Mouse (Mus musculus) olfactory bulb, adult 2 months (tissue): ENCODE results near the gene Dip2c. TPM values are rescaled to one million over a fixed set of nuclear protein-coding genes. Genes with fewer than 3 reads are reported as not detected.

Source experiments
- H3K27ac ChIP-seq: fragments of 200-500 bp; 2 replicates; pipeline ENCODE4 v1.5.1; 2012; ENCODE audit warnings: low read depth, low read length; ENCODE audit not compliant: insufficient read depth
- H3K4me1 ChIP-seq: fragments of 200-500 bp; 2 replicates; pipeline ENCODE4 v1.6.1; 2012; ENCODE audit warnings: low read length; ENCODE audit not compliant: control insufficient read depth, insufficient read depth
- H3K4me3 ChIP-seq: fragments of 200-500 bp; 2 replicates; pipeline ENCODE4 v1.5.1; 2012; ENCODE audit warnings: mild to moderate bottlenecking, low read depth, low read length, moderate library complexity; ENCODE audit not compliant: insufficient read depth
- CTCF ChIP-seq: fragments of 200-500 bp; IDR thresholded peaks from 2 replicates; pipeline ENCODE4 v1.5.1; 2012; ENCODE audit warnings: low read depth, mild to moderate bottlenecking, low read length, moderate library complexity; ENCODE audit not compliant: insufficient read depth
- POLR2A ChIP-seq: fragments of 200-500 bp; IDR thresholded peaks from 2 replicates; pipeline ENCODE4 v1.6.1; 2012; ENCODE audit warnings: mild to moderate bottlenecking, low read depth, low read length, moderate library complexity; ENCODE audit not compliant: insufficient read depth
- WGBS: fragments of 180-500 bp; shearing (Covaris S2); methylation state at CpG from one replicate; pipeline ENCODE4 v1.1.7; 2018; 5-methylcytosine and 5-hydroxymethylcytosine counted together
- polyA plus RNA-seq: library from polyadenylated mRNA; stranded (reverse); fragments of >200 nt; gene quantifications from 2 replicates; pipeline ENCODE4 v1.2.4, GENCODE M21; 2012; ENCODE audit warnings: low replicate concordance; ENCODE audit not compliant: missing spikeins, insufficient read depth, insufficient read length

Gene Dip2c
- polyA plus RNA-seq, 1 experiment: 117 TPM

GRCm38 (mm10) chr13:9278636-9279035 is 2.3 kb downstream of the Dip2c start:
- 63% methylated on average over 5 of the region's 5 CpGs for WGBS
- Histone ChIP-seq H3K4me3 (no peak overlapping the region), H3K27ac (no peak overlapping the region), H3K4me1 (no peaks in the 10 kb centered on the region)
- TF ChIP-seq POLR2A (no peak), CTCF (no peak)

GRCm38 (mm10) chr13:9283050-9283449 is 6.7 kb downstream of the Dip2c start:
- no peaks in the 10 kb centered on the region for H3K4me1 ChIP-seq
- TF ChIP-seq CTCF: no peak
- no peak for TF ChIP-seq POLR2A
- WGBS: 38% methylated on average over 13 of the region's 13 CpGs

GRCm38 (mm10) chr13:9289916-9290315 is 13.6 kb downstream of the Dip2c start:
- H3K4me3 ChIP-seq: no peak overlapping the region
- TF ChIP-seq CTCF: no peak
- no peak for TF ChIP-seq POLR2A
- no peak overlapping the region for H3K27ac ChIP-seq
- peaks cover 4% of the 10 kb centered on the region; the same call in 1 of the 2 replicates for H3K4me1 ChIP-seq
- 38% methylated on average over 2 of the region's 2 CpGs for WGBS

More at GRCm38 (mm10) chr13:9283050-9283449, 6.7 kb downstream of the Dip2c start:
- Histone ChIP-seq H3K4me3 (no peak overlapping the region), H3K27ac (peak overlapping the region; percentile 44; the same call in 1 of the 2 replicates)

GRCm38 (mm10) chr13:9296285-9296684 is 20.0 kb downstream of the Dip2c start:
- whole genome bisulfite sequencing: 82% methylated on average over 6 of the region's 6 CpGs
- peaks cover 6% of the 10 kb centered on the region; the same call in 1 of the 2 replicates for H3K4me1 ChIP-seq
- TF ChIP-seq POLR2A: no peak
- no peak for TF ChIP-seq CTCF
- H3K27ac ChIP-seq: no peak overlapping the region
- H3K4me3 ChIP-seq: no peak overlapping the region

- Histone ChIP-seq H3K4me1 (peaks cover 4% of the 10 kb centered on the region; the same call in 1 of the 2 replicates), H3K27ac (no peak overlapping the region), H3K4me3 (no peak overlapping the region)
- 63% methylated on average over 3 of the region's 3 CpGs for WGBS
- TF ChIP-seq POLR2A (no peak), CTCF (no peak)
These were observed 20.9 kb downstream of the Dip2c start for GRCm38 (mm10) chr13:9297266-9297665.

GRCm38 (mm10) chr13:9297689-9298088 is 21.4 kb downstream of the Dip2c start:
- 46% methylated on average over 3 of the region's 3 CpGs for WGBS
- H3K4me3 ChIP-seq: no peak overlapping the region
- TF ChIP-seq POLR2A: no peak
- TF ChIP-seq CTCF: no peak

GRCm38 (mm10) chr13:9299657-9300056 is 23.3 kb downstream of the Dip2c start:
- TF ChIP-seq CTCF: no peak
- TF ChIP-seq POLR2A: no peak

More at GRCm38 (mm10) chr13:9297689-9298088, 21.4 kb downstream of the Dip2c start:
- no peak overlapping the region for H3K27ac ChIP-seq
- H3K4me1 ChIP-seq: peaks cover 4% of the 10 kb centered on the region; the same call in 1 of the 2 replicates

GRCm38 (mm10) chr13:9308863-9309262 is 32.5 kb downstream of the Dip2c start:
- TF ChIP-seq POLR2A: no peak
- TF ChIP-seq CTCF: no peak
- Histone ChIP-seq H3K4me1 (no peaks in the 10 kb centered on the region), H3K27ac (no peak overlapping the region), H3K4me3 (no peak overlapping the region)
- WGBS: 55% methylated on average over 6 of the region's 6 CpGs

More at GRCm38 (mm10) chr13:9299657-9300056, 23.3 kb downstream of the Dip2c start:
- Histone ChIP-seq H3K4me3 (no peak overlapping the region), H3K4me1 (peaks cover 4% of the 10 kb centered on the region; the same call in 1 of the 2 replicates), H3K27ac (no peak overlapping the region)
- 71% methylated on average over 2 of the region's 2 CpGs for WGBS

GRCm38 (mm10) chr13:9310806-9311205 is 34.5 kb downstream of the Dip2c start:
- Histone ChIP-seq H3K4me3 (no peak overlapping the region), H3K27ac (no peak overlapping the region), H3K4me1 (no peaks in the 10 kb centered on the region)
- no peak for TF ChIP-seq POLR2A
- TF ChIP-seq CTCF: no peak
- WGBS: 87% methylated on average over 1 of the region's 1 CpGs

GRCm38 (mm10) chr13:9312916-9313315 is 36.6 kb downstream of the Dip2c start:
- Histone ChIP-seq H3K4me3 (no peak overlapping the region), H3K4me1 (no peaks in the 10 kb centered on the region), H3K27ac (no peak overlapping the region)
- no peak for TF ChIP-seq POLR2A
- TF ChIP-seq CTCF: no peak
